Mouse (Mus musculus): ENCODE results near the gene Herc3. TPM values are rescaled to one million over a fixed set of nuclear protein-coding genes. Genes with fewer than 3 reads are reported as not detected.

Herc3 gene
- polyA plus RNA-seq, 1 experiment from 2014 or later = 18.5 TPM

- H3K4me2 ChIP-seq = no peak overlapping the region
- 85% methylated on average over 12 of the region's 12 CpGs for WGBS (ENCODE audit: insufficient replicate concordance)
- no peak for ATAC-seq (replicated peaks; ENCODE audit: insufficient number of reproducible peaks, low FRiP score, low TSS enrichment)
- no peak overlapping the region for H3K9ac ChIP-seq (ENCODE audit: low read depth, low read length)
- no peaks in the 10 kb centered on the region for H3K27me3 ChIP-seq (ENCODE audit: control insufficient read depth, insufficient read depth, low read length)
- no peaks in the 10 kb centered on the region for H3K36me3 ChIP-seq (ENCODE audit: control insufficient read depth, insufficient read depth, low read length)
- H3K4me3 ChIP-seq (ENCODE audit: low read depth, low read length) = no peak overlapping the region
- H3K9me3 ChIP-seq (replicated peaks; ENCODE audit: control insufficient read depth, low read length) = no peaks in the 10 kb centered on the region
- no peak overlapping the region for H3K27ac ChIP-seq (ENCODE audit: low read depth, low read length)
- 0 out of 2 replicates have a peak, but pooled peaks cover 2% of the 10 kb centered on the region for H3K4me1 ChIP-seq (ENCODE audit: control insufficient read depth, insufficient read depth, low read length)
These were observed 101.4 kb downstream of the Herc3 start for GRCm38 (mm10) chr6:58932515-58933188.

- H3K4me1 ChIP-seq (ENCODE audit: control insufficient read depth, insufficient read depth, low read length) = no peaks in the 10 kb centered on the region
- ATAC-seq (replicated peaks; ENCODE audit: insufficient number of reproducible peaks, low FRiP score, low TSS enrichment) = no peak
- no peak overlapping the region for H3K4me3 ChIP-seq (ENCODE audit: low read depth, low read length)
- no peak overlapping the region for H3K9ac ChIP-seq (ENCODE audit: low read depth, low read length)
- WGBS (ENCODE audit: insufficient replicate concordance) = 64% methylated on average over 6 of the region's 6 CpGs
- H3K36me3 ChIP-seq (ENCODE audit: control insufficient read depth, insufficient read depth, low read length) = no peaks in the 10 kb centered on the region
- H3K27ac ChIP-seq (ENCODE audit: low read depth, low read length) = no peak overlapping the region
- H3K4me2 ChIP-seq = no peak overlapping the region
- no peaks in the 10 kb centered on the region for H3K9me3 ChIP-seq (replicated peaks; ENCODE audit: control insufficient read depth, low read length)
- no peaks in the 10 kb centered on the region for H3K27me3 ChIP-seq (ENCODE audit: control insufficient read depth, insufficient read depth, low read length)
These were observed 102.1 kb downstream of the Herc3 start for GRCm38 (mm10) chr6:58933189-58933913.

GRCm38 (mm10) chr6:58934144-58934543, 102.9 kb downstream of the Herc3 start:
- Histone ChIP-seq H3K27me3 (ENCODE audit: control insufficient read depth, insufficient read depth, low read length) (no peaks in the 10 kb centered on the region), H3K4me3 (ENCODE audit: low read depth, low read length) (no peak overlapping the region), H3K36me3 (ENCODE audit: control insufficient read depth, insufficient read depth, low read length) (no peaks in the 10 kb centered on the region), H3K9me3 (replicated peaks; ENCODE audit: control insufficient read depth, low read length) (no peaks in the 10 kb centered on the region), H3K9ac (ENCODE audit: low read depth, low read length) (no peak overlapping the region), H3K27ac (ENCODE audit: low read depth, low read length) (no peak overlapping the region), H3K4me2 (no peak overlapping the region), H3K4me1 (ENCODE audit: control insufficient read depth, insufficient read depth, low read length) (no peaks in the 10 kb centered on the region)
- ATAC-seq (replicated peaks; ENCODE audit: insufficient number of reproducible peaks, low FRiP score, low TSS enrichment) = no peak
- WGBS (ENCODE audit: insufficient replicate concordance) = 76% methylated on average over 4 of the region's 4 CpGs

GRCm38 (mm10) chr6:58937726-58938125, 106.5 kb downstream of the Herc3 start:
- Histone ChIP-seq H3K36me3 (ENCODE audit: control insufficient read depth, insufficient read depth, low read length) (no peaks in the 10 kb centered on the region), H3K9me3 (replicated peaks; ENCODE audit: control insufficient read depth, low read length) (no peaks in the 10 kb centered on the region), H3K4me3 (ENCODE audit: low read depth, low read length) (no peak overlapping the region), H3K4me2 (no peak overlapping the region), H3K27me3 (ENCODE audit: control insufficient read depth, insufficient read depth, low read length) (no peaks in the 10 kb centered on the region), H3K9ac (ENCODE audit: low read depth, low read length) (no peak overlapping the region), H3K27ac (ENCODE audit: low read depth, low read length) (no peak overlapping the region), H3K4me1 (ENCODE audit: control insufficient read depth, insufficient read depth, low read length) (no peaks in the 10 kb centered on the region)
- no peak for ATAC-seq (replicated peaks; ENCODE audit: insufficient number of reproducible peaks, low FRiP score, low TSS enrichment)

GRCm38 (mm10) chr6:58942276-58942675, 111.0 kb downstream of the Herc3 start:
- Histone ChIP-seq H3K4me2 (no peak overlapping the region), H3K27ac (ENCODE audit: low read depth, low read length) (no peak overlapping the region), H3K9me3 (replicated peaks; ENCODE audit: control insufficient read depth, low read length) (no peaks in the 10 kb centered on the region), H3K36me3 (ENCODE audit: control insufficient read depth, insufficient read depth, low read length) (no peaks in the 10 kb centered on the region), H3K9ac (ENCODE audit: low read depth, low read length) (no peak overlapping the region), H3K4me3 (ENCODE audit: low read depth, low read length) (no peak overlapping the region), H3K27me3 (ENCODE audit: control insufficient read depth, insufficient read depth, low read length) (no peaks in the 10 kb centered on the region), H3K4me1 (ENCODE audit: control insufficient read depth, insufficient read depth, low read length) (no peaks in the 10 kb centered on the region)
- 83% methylated on average over 2 of the region's 2 CpGs for WGBS (ENCODE audit: insufficient replicate concordance)
- ATAC-seq (replicated peaks; ENCODE audit: insufficient number of reproducible peaks, low FRiP score, low TSS enrichment) = no peak

- Histone ChIP-seq H3K4me2 (no peak overlapping the region), H3K4me1 (ENCODE audit: control insufficient read depth, insufficient read depth, low read length) (no peaks in the 10 kb centered on the region), H3K27ac (ENCODE audit: low read depth, low read length) (no peak overlapping the region), H3K27me3 (ENCODE audit: control insufficient read depth, insufficient read depth, low read length) (no peaks in the 10 kb centered on the region), H3K36me3 (ENCODE audit: control insufficient read depth, insufficient read depth, low read length) (no peaks in the 10 kb centered on the region), H3K4me3 (ENCODE audit: low read depth, low read length) (no peak overlapping the region), H3K9me3 (replicated peaks; ENCODE audit: control insufficient read depth, low read length) (0 out of 2 replicates have a peak, but pooled peaks cover 2% of the 10 kb centered on the region), H3K9ac (ENCODE audit: low read depth, low read length) (no peak overlapping the region)
- 76% methylated on average over 3 of the region's 3 CpGs for WGBS (ENCODE audit: insufficient replicate concordance)
- no peak for ATAC-seq (replicated peaks; ENCODE audit: insufficient number of reproducible peaks, low FRiP score, low TSS enrichment)
These were observed 112.7 kb downstream of the Herc3 start for GRCm38 (mm10) chr6:58943958-58944357.

- Histone ChIP-seq H3K4me2 (no peak overlapping the region), H3K27me3 (ENCODE audit: control insufficient read depth, insufficient read depth, low read length) (no peaks in the 10 kb centered on the region), H3K27ac (ENCODE audit: low read depth, low read length) (no peak overlapping the region), H3K4me1 (ENCODE audit: control insufficient read depth, insufficient read depth, low read length) (no peaks in the 10 kb centered on the region), H3K9ac (ENCODE audit: low read depth, low read length) (no peak overlapping the region), H3K36me3 (ENCODE audit: control insufficient read depth, insufficient read depth, low read length) (no peaks in the 10 kb centered on the region), H3K9me3 (replicated peaks; ENCODE audit: control insufficient read depth, low read length) (0 out of 2 replicates have a peak, but pooled peaks cover 2% of the 10 kb centered on the region), H3K4me3 (ENCODE audit: low read depth, low read length) (no peak overlapping the region)
- no peak for ATAC-seq (replicated peaks; ENCODE audit: insufficient number of reproducible peaks, low FRiP score, low TSS enrichment)
- WGBS (ENCODE audit: insufficient replicate concordance) = 60% methylated on average over 2 of the region's 2 CpGs
These were observed 115.0 kb downstream of the Herc3 start for GRCm38 (mm10) chr6:58946246-58946645.

GRCm38 (mm10) chr6:58946840-58947239, 115.6 kb downstream of the Herc3 start:
- no peak for ATAC-seq (replicated peaks; ENCODE audit: insufficient number of reproducible peaks, low FRiP score, low TSS enrichment)
- H3K36me3 ChIP-seq (ENCODE audit: control insufficient read depth, insufficient read depth, low read length) = no peaks in the 10 kb centered on the region
- H3K4me3 ChIP-seq (ENCODE audit: low read depth, low read length) = no peak overlapping the region
- no peak overlapping the region for H3K9ac ChIP-seq (ENCODE audit: low read depth, low read length)
- H3K4me1 ChIP-seq (ENCODE audit: control insufficient read depth, insufficient read depth, low read length) = no peaks in the 10 kb centered on the region
- no peak overlapping the region for H3K27ac ChIP-seq (ENCODE audit: low read depth, low read length)
- 0 out of 2 replicates have a peak, but pooled peaks cover 2% of the 10 kb centered on the region for H3K9me3 ChIP-seq (replicated peaks; ENCODE audit: control insufficient read depth, low read length)
- no peaks in the 10 kb centered on the region for H3K27me3 ChIP-seq (ENCODE audit: control insufficient read depth, insufficient read depth, low read length)
- no peak overlapping the region for H3K4me2 ChIP-seq
- 78% methylated on average over 4 of the region's 4 CpGs for WGBS (ENCODE audit: insufficient replicate concordance)
